Mouse (Mus musculus) erythroblast, embryonic 14.5 days (primary cell): ENCODE measurements around the gene Emc3.

ENCODE experiments used
- GATA1 ChIP-seq: IDR thresholded peaks from 2 replicates; pipeline ENCODE4 v1.6.1; 2012; ENCODE audit warnings: low read length, inconsistent platforms, mixed read lengths
- TAL1 ChIP-seq: IDR thresholded peaks from 3 replicates; pipeline ENCODE4 v1.6.1; 2012; ENCODE audit warnings: low read length, inconsistent platforms, mixed read lengths

DNA sequence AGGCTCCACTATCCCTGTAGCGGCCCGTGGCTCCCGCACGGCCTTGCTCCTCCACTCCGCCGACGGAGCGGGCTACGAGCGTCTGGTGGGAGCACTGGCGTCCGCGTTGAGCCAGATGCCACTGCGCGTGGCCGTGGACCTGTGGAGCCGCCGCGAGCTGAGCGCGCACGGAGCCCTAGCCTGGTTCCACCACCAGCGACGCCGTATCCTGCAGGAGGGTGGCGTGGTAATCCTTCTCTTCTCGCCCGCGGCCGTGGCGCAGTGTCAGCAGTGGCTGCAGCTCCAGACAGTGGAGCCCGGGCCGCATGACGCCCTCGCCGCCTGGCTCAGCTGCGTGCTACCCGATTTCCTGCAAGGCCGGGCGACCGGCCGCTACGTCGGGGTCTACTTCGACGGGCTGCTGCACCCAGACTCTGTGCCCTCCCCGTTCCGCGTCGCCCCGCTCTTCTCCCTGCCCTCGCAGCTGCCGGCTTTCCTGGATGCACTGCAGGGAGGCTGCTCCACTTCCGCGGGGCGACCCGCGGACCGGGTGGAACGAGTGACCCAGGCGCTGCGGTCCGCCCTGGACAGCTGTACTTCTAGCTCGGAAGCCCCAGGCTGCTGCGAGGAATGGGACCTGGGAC lies 48.9 kb downstream of the Emc3 start:
- TF ChIP-seq TAL1 (no peak), GATA1 (no peak)
